Mouse (Mus musculus): Measurements from ENCODE around the gene Rap1a. TPM values are rescaled to one million over a fixed set of nuclear protein-coding genes. Genes with fewer than 3 reads are reported as not detected.

The Rap1a gene
- polyA plus RNA-seq, 1 experiment = 14.4 TPM

DNA sequence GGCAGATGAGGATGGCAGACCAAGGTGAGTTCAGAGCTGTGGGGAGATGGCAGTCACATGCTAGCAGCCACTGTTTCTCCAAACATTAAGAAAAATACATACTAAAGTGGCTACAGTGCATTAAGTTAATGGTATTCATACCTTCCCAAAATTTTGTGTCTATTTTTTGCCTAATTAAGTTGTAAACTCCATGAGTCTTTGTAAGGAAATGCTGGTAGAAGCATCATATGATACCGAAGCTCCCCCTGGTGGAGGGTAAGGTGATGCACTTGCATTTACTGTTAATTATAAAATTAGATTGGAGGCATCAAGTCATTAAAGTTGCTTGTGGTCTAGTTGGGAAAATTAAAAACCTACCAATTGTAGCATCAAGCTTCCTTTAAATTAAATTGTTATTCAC is 75.1 kb downstream of the Rap1a start:
- no peak for TF ChIP-seq POLR2A (IDR thresholded peaks at IDR 0.05; ENCODE audit: control insufficient read depth, extremely low read depth, insufficient read depth, low read length, poor library complexity)
- no peak for TF ChIP-seq CTCF (IDR thresholded peaks at IDR 0.05; ENCODE audit: borderline replicate concordance, control insufficient read depth, extremely low read depth, insufficient read depth, low read length, poor library complexity)
- peaks cover 16% of the 10 kb centered on the region for H3K36me3 ChIP-seq (ENCODE audit: control insufficient read depth, insufficient read depth, low read length)
- DNase-seq = peak; percentile 59
- no peaks in the 10 kb centered on the region for H3K27me3 ChIP-seq (ENCODE audit: control insufficient read depth, insufficient read depth, low read length)
- WGBS = 2% methylated on average over 1 of the region's 1 CpGs
- H3K27ac ChIP-seq (ENCODE audit: control insufficient read depth, insufficient read depth, low read length) = no peak overlapping the region
- no peak overlapping the region for H3K4me3 ChIP-seq (ENCODE audit: control insufficient read depth, insufficient read depth, low read length)
- no peaks in the 10 kb centered on the region for H3K4me1 ChIP-seq (replicated peaks; ENCODE audit: control insufficient read depth, insufficient read depth, low read length)

DNA sequence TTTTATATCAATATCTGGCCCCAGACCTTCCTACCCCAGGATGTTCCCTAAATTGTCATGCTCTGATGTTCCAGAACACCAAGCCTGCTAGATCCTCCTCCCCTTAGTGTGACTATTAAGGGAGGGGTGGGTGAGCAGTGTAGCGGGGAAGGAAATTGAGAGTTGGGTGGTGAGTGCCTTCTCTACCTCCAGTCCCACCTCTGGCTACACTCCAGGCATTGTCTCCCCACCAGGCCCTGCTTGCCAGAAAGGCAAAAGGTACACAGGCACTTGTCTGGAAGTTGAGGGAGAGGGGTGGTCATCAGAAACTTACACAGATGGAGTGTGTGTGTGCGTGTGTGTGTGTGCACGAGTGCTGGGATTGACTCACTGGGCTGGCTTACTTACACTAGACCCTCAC is 78.6 kb downstream of the Rap1a start:
- no peak for TF ChIP-seq POLR2A (IDR thresholded peaks at IDR 0.05; ENCODE audit: control insufficient read depth, extremely low read depth, insufficient read depth, low read length, poor library complexity)
- no peak for TF ChIP-seq CTCF (IDR thresholded peaks at IDR 0.05; ENCODE audit: borderline replicate concordance, control insufficient read depth, extremely low read depth, insufficient read depth, low read length, poor library complexity)
- WGBS = 93% methylated on average over 3 of the region's 3 CpGs
- H3K27ac ChIP-seq (ENCODE audit: control insufficient read depth, insufficient read depth, low read length) = no peak overlapping the region
- DNase-seq = no peak
- no peaks in the 10 kb centered on the region for H3K27me3 ChIP-seq (ENCODE audit: control insufficient read depth, insufficient read depth, low read length)
- H3K4me1 ChIP-seq (replicated peaks; ENCODE audit: control insufficient read depth, insufficient read depth, low read length) = no peaks in the 10 kb centered on the region
- H3K36me3 ChIP-seq (ENCODE audit: control insufficient read depth, insufficient read depth, low read length) = peaks cover 2% of the 10 kb centered on the region; the same call in 1 of the 2 replicates
- H3K4me3 ChIP-seq (ENCODE audit: control insufficient read depth, insufficient read depth, low read length) = no peak overlapping the region

- WGBS = 85% methylated on average over 2 of the region's 2 CpGs
- H3K4me1 ChIP-seq (replicated peaks; ENCODE audit: control insufficient read depth, insufficient read depth, low read length) = no peaks in the 10 kb centered on the region
Measured at GRCm38 (mm10) chr3:105721681-105722201, 79.4 kb downstream of the Rap1a start.

DNA sequence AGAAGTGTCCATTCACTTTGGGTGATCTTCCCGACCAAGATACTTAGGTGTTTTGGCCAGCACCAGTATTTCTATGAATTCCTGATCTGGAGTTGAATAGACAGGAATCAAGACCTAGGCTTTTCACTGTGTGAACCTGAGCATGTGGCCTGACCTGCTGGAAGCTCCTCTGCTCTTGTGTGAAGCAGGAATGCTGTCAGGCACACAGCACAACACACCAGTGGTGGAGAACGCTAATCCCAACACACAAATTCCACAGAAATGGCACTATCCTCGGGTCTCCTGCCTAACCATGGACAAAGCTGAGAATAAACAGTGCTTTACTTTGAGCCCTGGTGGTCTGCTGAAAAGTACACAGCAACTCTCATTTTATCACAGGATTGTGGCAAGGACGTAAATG is 80.6 kb downstream of the Rap1a start:
- TF ChIP-seq POLR2A (IDR thresholded peaks at IDR 0.05; ENCODE audit: control insufficient read depth, extremely low read depth, insufficient read depth, low read length, poor library complexity) = no peak
- no peak for TF ChIP-seq CTCF (IDR thresholded peaks at IDR 0.05; ENCODE audit: borderline replicate concordance, control insufficient read depth, extremely low read depth, insufficient read depth, low read length, poor library complexity)
- H3K4me1 ChIP-seq (replicated peaks; ENCODE audit: control insufficient read depth, insufficient read depth, low read length) = no peaks in the 10 kb centered on the region
- no peak overlapping the region for H3K4me3 ChIP-seq (ENCODE audit: control insufficient read depth, insufficient read depth, low read length)
- H3K36me3 ChIP-seq (ENCODE audit: control insufficient read depth, insufficient read depth, low read length) = no peaks in the 10 kb centered on the region; the same call in 1 of the 2 replicates
- DNase-seq = no peak
- 84% methylated on average over 4 of the region's 4 CpGs for WGBS
- H3K27ac ChIP-seq (ENCODE audit: control insufficient read depth, insufficient read depth, low read length) = no peak overlapping the region
- no peaks in the 10 kb centered on the region for H3K27me3 ChIP-seq (ENCODE audit: control insufficient read depth, insufficient read depth, low read length)

More at GRCm38 (mm10) chr3:105721681-105722201, 79.4 kb downstream of the Rap1a start:
- Histone ChIP-seq H3K27ac (ENCODE audit: control insufficient read depth, insufficient read depth, low read length) (no peak overlapping the region), H3K4me3 (ENCODE audit: control insufficient read depth, insufficient read depth, low read length) (no peak overlapping the region), H3K36me3 (ENCODE audit: control insufficient read depth, insufficient read depth, low read length) (no peaks in the 10 kb centered on the region; the same call in 1 of the 2 replicates), H3K27me3 (ENCODE audit: control insufficient read depth, insufficient read depth, low read length) (no peaks in the 10 kb centered on the region)
- TF ChIP-seq POLR2A (IDR thresholded peaks at IDR 0.05; ENCODE audit: control insufficient read depth, extremely low read depth, insufficient read depth, low read length, poor library complexity) (no peak), CTCF (IDR thresholded peaks at IDR 0.05; ENCODE audit: borderline replicate concordance, control insufficient read depth, extremely low read depth, insufficient read depth, low read length, poor library complexity) (no peak)
- DNase-seq = no peak

- Histone ChIP-seq H3K4me3 (ENCODE audit: control insufficient read depth, insufficient read depth, low read length) (no peak overlapping the region), H3K4me1 (replicated peaks; ENCODE audit: control insufficient read depth, insufficient read depth, low read length) (no peaks in the 10 kb centered on the region), H3K27me3 (ENCODE audit: control insufficient read depth, insufficient read depth, low read length) (no peaks in the 10 kb centered on the region), H3K27ac (ENCODE audit: control insufficient read depth, insufficient read depth, low read length) (no peak overlapping the region), H3K36me3 (ENCODE audit: control insufficient read depth, insufficient read depth, low read length) (no peaks in the 10 kb centered on the region; the same call in 1 of the 2 replicates)
- no peak for DNase-seq
- TF ChIP-seq CTCF (IDR thresholded peaks at IDR 0.05; ENCODE audit: borderline replicate concordance, control insufficient read depth, extremely low read depth, insufficient read depth, low read length, poor library complexity) = no peak
- TF ChIP-seq POLR2A (IDR thresholded peaks at IDR 0.05; ENCODE audit: control insufficient read depth, extremely low read depth, insufficient read depth, low read length, poor library complexity) = no peak
- WGBS = 56% methylated on average over 4 of the region's 4 CpGs
Measured at GRCm38 (mm10) chr3:105719979-105720378, 81.2 kb downstream of the Rap1a start.

GRCm38 (mm10) chr3:105718746-105719145 is 82.4 kb downstream of the Rap1a start:
- 84% methylated on average over 4 of the region's 4 CpGs for WGBS
- DNase-seq = no peak
- no peak for TF ChIP-seq CTCF (IDR thresholded peaks at IDR 0.05; ENCODE audit: borderline replicate concordance, control insufficient read depth, extremely low read depth, insufficient read depth, low read length, poor library complexity)
- TF ChIP-seq POLR2A (IDR thresholded peaks at IDR 0.05; ENCODE audit: control insufficient read depth, extremely low read depth, insufficient read depth, low read length, poor library complexity) = no peak
- Histone ChIP-seq H3K4me3 (ENCODE audit: control insufficient read depth, insufficient read depth, low read length) (no peak overlapping the region), H3K27ac (ENCODE audit: control insufficient read depth, insufficient read depth, low read length) (no peak overlapping the region), H3K36me3 (ENCODE audit: control insufficient read depth, insufficient read depth, low read length) (no peaks in the 10 kb centered on the region; the same call in 1 of the 2 replicates), H3K27me3 (ENCODE audit: control insufficient read depth, insufficient read depth, low read length) (no peaks in the 10 kb centered on the region), H3K4me1 (replicated peaks; ENCODE audit: control insufficient read depth, insufficient read depth, low read length) (no peaks in the 10 kb centered on the region)

All from thymus, adult 2 months (tissue).